8 mouse cellular contexts compared by ENCODE assay signal in genomic region chr19:3855601-3856000, GRCm38 (mm10). TPM values are rescaled to one million over a fixed set of nuclear protein-coding genes. Genes with fewer than 3 reads are reported as not detected.
DNase-seq lines count a peak whose midpoint lies in the region; ATAC-seq and TF ChIP-seq lines count a peak whose summit lies in the region.

No protein-coding gene starts in this region.

- H3K36me3 ChIP-seq in neural tube, embryonic 12.5 days: no peaks in the 10 kb centered on the region
- H3K36me3 ChIP-seq in neural tube, embryonic 14.5 days (ENCODE audit: control insufficient read depth, insufficient read depth, low read length): no peaks in the 10 kb centered on the region

- TF ChIP-seq POLR2A in cerebellum, adult 2 months (IDR thresholded peaks at IDR 0.05; ENCODE audit: borderline replicate concordance, insufficient read depth, low read length): no peak

- no peaks in the 10 kb centered on the region for H3K27me3 ChIP-seq in cerebellum, adult 2 months (ENCODE audit: control insufficient read depth, insufficient read depth, low read length)
- no peaks in the 10 kb centered on the region for H3K27me3 ChIP-seq in neural tube, embryonic 12.5 days (replicated peaks)
- no peaks in the 10 kb centered on the region for H3K27me3 ChIP-seq in neural tube, embryonic 14.5 days (ENCODE audit: control insufficient read depth, insufficient read depth, low read length)

- intact Hi-C loops in gastrocnemius, adult 2 months (cut with DNase I): no loop called here

- no peaks in the 10 kb centered on the region for H3K9me3 ChIP-seq in neural tube, embryonic 12.5 days
- no peaks in the 10 kb centered on the region for H3K9me3 ChIP-seq in neural tube, embryonic 14.5 days (ENCODE audit: control insufficient read depth, low read length)

- H3K4me3 ChIP-seq in cerebellum, adult 2 months (replicated peaks; ENCODE audit: insufficient read depth, low read depth, low read length): peak overlapping the region; percentile 14
- H3K4me3 ChIP-seq in neural tube, embryonic 12.5 days: no peak overlapping the region
- no peak overlapping the region for H3K4me3 ChIP-seq in neural tube, embryonic 14.5 days (ENCODE audit: low read depth, low read length)
- H3K4me3 ChIP-seq in gastrocnemius, adult 2 months: no peak overlapping the region

- peak in 1 of 2 experiments; percentile 31 for DNase-seq in cerebellum, adult 2 months
- DNase-seq in neural tube, embryonic 10.5 days (ENCODE audit: extremely low spot score, low spot score): no peak
- DNase-seq in kidney, postnatal 36 days: peak; percentile 46 to 65
- DNase-seq in frontal cortex, postnatal 25 days (ENCODE audit: low spot score in 2 of 2): no peak
- DNase-seq in gastrocnemius, adult 2 months: no peak

- WGBS in cerebellum, adult 2 months: 22% methylated on average over 4 of the region's 4 CpGs
- WGBS in neural tube, embryonic 12.5 days: 21% methylated on average over 4 of the region's 4 CpGs
- WGBS in neural tube, embryonic 14.5 days: 24% methylated on average over 4 of the region's 4 CpGs

- H3K27ac ChIP-seq in cerebellum, adult 2 months (ENCODE audit: insufficient read depth, low read length): peak overlapping the region; percentile 63
- H3K27ac ChIP-seq in neural tube, embryonic 12.5 days: no peak overlapping the region
- no peak overlapping the region for H3K27ac ChIP-seq in neural tube, embryonic 14.5 days (ENCODE audit: low read depth, low read length)
- H3K27ac ChIP-seq in gastrocnemius, adult 2 months: no peak overlapping the region

- TF ChIP-seq CTCF in cerebellum, adult 2 months (IDR thresholded peaks at IDR 0.05; ENCODE audit: borderline replicate concordance, insufficient read depth, low read depth, low read length): no peak
- TF ChIP-seq CTCF in gastrocnemius, adult 2 months (IDR thresholded peaks at IDR 0.05): no peak

- peak overlapping the region; percentile 27 for H3K4me2 ChIP-seq in neural tube, embryonic 12.5 days (replicated peaks)
- peak overlapping the region; percentile 11; the same call in 1 of the 2 replicates for H3K4me2 ChIP-seq in neural tube, embryonic 14.5 days (ENCODE audit: low read depth, low read length)

- no peak overlapping the region for H3K9ac ChIP-seq in neural tube, embryonic 12.5 days
- no peak overlapping the region for H3K9ac ChIP-seq in neural tube, embryonic 14.5 days (replicated peaks; ENCODE audit: low read depth, low read length)

- no peak for ATAC-seq in cerebellum, adult (ENCODE audit: insufficient number of reproducible peaks, low FRiP score, low TSS enrichment)
- no peak for ATAC-seq in neural tube, embryonic 12.5 days (ENCODE audit: low FRiP score, low read depth)
- no peak for ATAC-seq in neural tube, embryonic 14.5 days (ENCODE audit: low read depth)

- H3K4me1 ChIP-seq in cerebellum, adult 2 months (ENCODE audit: control insufficient read depth, insufficient read depth, low read length): peaks cover 20% of the 10 kb centered on the region
- H3K4me1 ChIP-seq in neural tube, embryonic 12.5 days: peaks cover 33% of the 10 kb centered on the region
- H3K4me1 ChIP-seq in neural tube, embryonic 14.5 days (ENCODE audit: control insufficient read depth, insufficient read depth, low read length): peaks cover 29% of the 10 kb centered on the region

RNA-seq across cellular contexts. Expression of gene Chka, which starts 4.0 kb away (rescaled TPM):
- 118 and 132 TPM in 2 replicates for polyA plus RNA-seq in cerebellum, adult 2 months (2012; rRNA removed)
- polyA plus RNA-seq in neural tube, embryonic 12.5 days (2016; fragmentation: Nextera tagmentation; extraction: Ambion mirVana): 62.7 and 65.2 TPM in 2 replicates
- 61.2 and 71.1 TPM in 2 replicates for polyA plus RNA-seq in neural tube, embryonic 14.5 days (2014; fragmentation: Nextera tagmentation; extraction: Ambion mirVana)
- 1 to 10 TPM; 1.8 to 5.4 TPM for total RNA-seq in gastrocnemius, adult 2 months (2021)

RNA-seq across cellular contexts. Expression of gene Tcirg1, which starts 51.3 kb away (rescaled TPM):
- polyA plus RNA-seq in cerebellum, adult 2 months (2012; rRNA removed): 29.9 and 32.3 TPM in 2 replicates
- 19.7 and 22.0 TPM in 2 replicates for polyA plus RNA-seq in neural tube, embryonic 12.5 days (2016; fragmentation: Nextera tagmentation; extraction: Ambion mirVana)
- 8.6 and 16.7 TPM in 2 replicates for polyA plus RNA-seq in neural tube, embryonic 14.5 days (2014; fragmentation: Nextera tagmentation; extraction: Ambion mirVana)
- 1 to 10 TPM; 5.1 to 5.8 TPM for total RNA-seq in gastrocnemius, adult 2 months (2021)

RNA-seq across cellular contexts. Expression of gene Ndufs8, which starts 57.0 kb away (rescaled TPM):
- polyA plus RNA-seq in cerebellum, adult 2 months (2012; rRNA removed): 363 and 369 TPM in 2 replicates
- 226 and 234 TPM in 2 replicates for polyA plus RNA-seq in neural tube, embryonic 12.5 days (2016; fragmentation: Nextera tagmentation; extraction: Ambion mirVana)
- 316 and 358 TPM in 2 replicates for polyA plus RNA-seq in neural tube, embryonic 14.5 days (2014; fragmentation: Nextera tagmentation; extraction: Ambion mirVana)
- 100 to 1,000 TPM; 211 to 334 TPM for total RNA-seq in gastrocnemius, adult 2 months (2021)

Comparison
In these comparisons a context has a peak if more than half of its experiments do, and no peak if none do; other contexts are left out.
1. DNase-seq: peak in kidney, postnatal 36 days (2 of 2); none in neural tube, embryonic 10.5 days (single experiment), frontal cortex, postnatal 25 days (0 of 2) and gastrocnemius, adult 2 months (single experiment).